Mouse (Mus musculus): ENCODE data around the gene Nrxn3.

Nrxn3 gene

DNA sequence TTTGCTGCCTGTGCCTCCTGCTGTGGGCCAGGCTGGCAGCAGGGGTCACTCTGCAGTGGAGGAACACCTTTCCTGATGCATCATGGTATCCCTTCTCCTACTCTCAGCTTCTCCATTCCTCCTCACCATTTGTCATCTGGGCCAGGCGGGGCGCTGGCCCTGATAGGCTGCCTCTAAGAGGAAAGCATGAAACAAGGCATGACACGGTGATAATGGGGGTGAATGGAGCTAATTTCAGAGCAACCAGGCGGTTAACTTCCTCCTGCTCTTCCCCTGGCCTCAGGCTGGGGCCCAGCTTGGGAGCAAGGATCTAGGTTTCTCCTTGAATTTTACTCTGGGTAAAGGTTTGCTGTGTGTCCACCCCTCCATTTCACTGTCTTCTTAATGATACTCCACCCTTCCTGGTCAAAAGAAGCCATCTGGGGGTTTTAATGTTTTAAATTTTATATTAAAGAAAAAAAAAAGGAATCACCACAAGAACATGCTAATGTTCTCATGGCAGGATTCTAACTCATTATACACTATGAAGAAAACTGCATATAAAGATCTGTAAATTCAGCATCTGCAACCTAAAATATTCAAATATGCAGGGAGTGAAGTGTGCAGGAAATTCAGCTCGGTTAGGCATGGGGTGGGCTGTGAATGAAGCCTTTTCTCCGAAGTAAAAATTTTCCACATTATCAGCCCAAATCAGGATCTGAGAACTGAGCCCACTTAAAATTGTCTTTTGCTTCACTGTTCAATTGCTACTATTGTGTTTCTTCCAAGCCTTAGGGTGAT is 127.9 kb downstream of the Nrxn3 start:
- DNase-seq (ENCODE audit: low read depth, low spot score) = no peak
- no peaks in the 10 kb centered on the region for H3K36me3 ChIP-seq (ENCODE audit: control insufficient read depth, insufficient read depth, low read length, poor library complexity, severe bottlenecking)

DNA sequence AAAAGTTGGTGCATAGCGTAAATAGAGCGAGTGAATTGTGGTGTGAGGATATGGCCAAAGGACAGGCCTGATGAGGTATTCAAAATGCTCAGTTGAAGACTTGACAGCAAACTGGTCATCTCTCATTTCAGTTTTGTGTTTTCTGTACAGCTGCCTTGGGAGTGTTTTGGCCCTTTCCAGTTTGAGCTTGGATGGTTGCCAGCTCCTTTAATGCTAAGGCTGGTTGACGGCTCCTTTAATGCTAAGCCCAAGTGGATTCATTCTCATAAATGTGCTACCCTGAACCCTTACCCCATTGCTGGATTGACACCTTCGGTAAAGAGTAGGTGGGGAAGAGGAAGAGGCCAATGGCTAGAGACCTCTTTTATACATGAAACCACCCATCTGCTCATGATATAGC is 131.4 kb downstream of the Nrxn3 start:
- no peak for DNase-seq (ENCODE audit: low read depth, low spot score)
- Histone ChIP-seq H3K36me3 (ENCODE audit: control insufficient read depth, insufficient read depth, low read length, poor library complexity, severe bottlenecking) (no peaks in the 10 kb centered on the region), H3K27me3 (ENCODE audit: control insufficient read depth, insufficient read depth, low read length, poor library complexity, severe bottlenecking) (no peaks in the 10 kb centered on the region)

More for the DNA sequence above, 127.9 kb downstream of the Nrxn3 start:
- H3K27me3 ChIP-seq (ENCODE audit: control insufficient read depth, insufficient read depth, low read length, poor library complexity, severe bottlenecking) = no peaks in the 10 kb centered on the region

GRCm38 (mm10) chr12:88857701-88858100 is 135.0 kb downstream of the Nrxn3 start:
- no peak for DNase-seq (ENCODE audit: low read depth, low spot score)
- no peaks in the 10 kb centered on the region for H3K27me3 ChIP-seq (ENCODE audit: control insufficient read depth, insufficient read depth, low read length, poor library complexity, severe bottlenecking)
- H3K36me3 ChIP-seq (ENCODE audit: control insufficient read depth, insufficient read depth, low read length, poor library complexity, severe bottlenecking) = no peaks in the 10 kb centered on the region

DNA sequence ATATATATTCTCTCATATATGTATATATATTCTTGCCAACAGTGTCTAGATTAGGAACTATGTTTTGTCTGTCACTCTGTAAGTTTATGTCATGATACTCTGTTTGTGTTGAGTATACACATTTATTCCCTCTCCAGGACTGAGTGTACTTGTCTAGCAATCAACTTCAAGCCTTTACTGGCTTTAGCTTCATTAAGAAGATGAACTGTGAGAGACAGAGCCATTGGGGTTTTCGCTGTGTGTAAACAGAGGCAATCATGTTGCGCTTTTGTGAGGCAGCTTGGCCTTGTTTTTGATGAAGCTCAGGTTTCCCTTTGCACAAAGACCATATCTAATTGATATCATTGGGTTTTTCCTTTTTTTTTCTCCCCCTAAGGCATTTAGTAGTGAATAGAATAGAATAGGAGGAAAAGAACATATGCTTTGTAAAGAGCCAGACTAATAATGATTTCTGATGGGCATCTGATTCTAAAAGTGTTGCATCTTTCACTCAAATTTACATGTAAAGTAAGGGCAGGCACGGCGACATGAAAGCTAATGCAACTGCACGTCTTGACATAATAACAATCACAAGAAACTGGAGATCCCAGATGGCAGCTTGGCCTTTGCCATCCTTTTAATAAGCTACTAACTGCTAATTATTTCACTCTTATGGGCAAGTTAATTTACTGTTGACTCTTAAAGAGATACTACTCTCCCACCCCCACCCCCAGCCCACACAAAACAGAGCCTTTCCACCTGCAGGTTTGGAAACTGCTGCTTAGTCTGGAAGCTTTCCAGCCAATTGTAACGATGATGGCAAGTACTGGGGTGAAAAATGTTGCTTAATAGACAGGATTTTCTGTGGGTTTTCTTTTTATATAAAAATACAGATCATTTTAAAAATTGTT is 137.0 kb downstream of the Nrxn3 start:
- no peaks in the 10 kb centered on the region for H3K36me3 ChIP-seq (ENCODE audit: control insufficient read depth, insufficient read depth, low read length, poor library complexity, severe bottlenecking)
- DNase-seq (ENCODE audit: low read depth, low spot score) = no peak
- H3K27me3 ChIP-seq (ENCODE audit: control insufficient read depth, insufficient read depth, low read length, poor library complexity, severe bottlenecking) = no peaks in the 10 kb centered on the region

- Histone ChIP-seq H3K27me3 (ENCODE audit: control insufficient read depth, insufficient read depth, low read length, poor library complexity, severe bottlenecking) (no peaks in the 10 kb centered on the region), H3K36me3 (ENCODE audit: control insufficient read depth, insufficient read depth, low read length, poor library complexity, severe bottlenecking) (no peaks in the 10 kb centered on the region)
- DNase-seq (ENCODE audit: low read depth, low spot score) = no peak
Observed at GRCm38 (mm10) chr12:88860397-88860796, 137.7 kb downstream of the Nrxn3 start.

- no peak for DNase-seq (ENCODE audit: low read depth, low spot score)
- no peaks in the 10 kb centered on the region for H3K27me3 ChIP-seq (ENCODE audit: control insufficient read depth, insufficient read depth, low read length, poor library complexity, severe bottlenecking)
- no peaks in the 10 kb centered on the region for H3K36me3 ChIP-seq (ENCODE audit: control insufficient read depth, insufficient read depth, low read length, poor library complexity, severe bottlenecking)
Observed at GRCm38 (mm10) chr12:88863069-88863468, 140.4 kb downstream of the Nrxn3 start.

DNA sequence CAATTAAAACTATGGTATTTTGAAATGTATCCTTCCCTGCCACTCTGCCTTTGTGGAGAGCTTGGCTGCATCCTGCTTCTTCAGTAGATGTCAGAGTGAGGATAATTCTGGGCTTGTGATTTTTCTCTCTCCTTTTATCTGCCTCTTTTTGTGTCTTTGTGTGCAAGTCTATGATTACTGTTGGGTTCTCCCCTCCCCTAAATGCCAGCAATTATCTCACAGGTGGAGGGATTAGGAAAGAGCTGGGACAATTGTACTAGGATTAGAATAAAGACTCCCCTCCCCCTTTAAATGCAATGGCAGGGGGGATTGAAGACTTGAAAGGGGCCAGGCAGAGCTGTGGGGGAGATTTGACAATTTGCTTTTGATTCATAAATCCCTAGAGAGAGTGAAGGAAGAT is 145.6 kb downstream of the Nrxn3 start:
- DNase-seq (ENCODE audit: low read depth, low spot score) = no peak
- H3K36me3 ChIP-seq (ENCODE audit: control insufficient read depth, insufficient read depth, low read length, poor library complexity, severe bottlenecking) = no peaks in the 10 kb centered on the region
- H3K27me3 ChIP-seq (ENCODE audit: control insufficient read depth, insufficient read depth, low read length, poor library complexity, severe bottlenecking) = no peaks in the 10 kb centered on the region

GRCm38 (mm10) chr12:88897331-88897730 is 174.7 kb downstream of the Nrxn3 start:
- H3K36me3 ChIP-seq (ENCODE audit: control insufficient read depth, insufficient read depth, low read length, poor library complexity, severe bottlenecking) = no peaks in the 10 kb centered on the region
- DNase-seq (ENCODE audit: low read depth, low spot score) = no peak
- no peaks in the 10 kb centered on the region for H3K27me3 ChIP-seq (ENCODE audit: control insufficient read depth, insufficient read depth, low read length, poor library complexity, severe bottlenecking)

DNA sequence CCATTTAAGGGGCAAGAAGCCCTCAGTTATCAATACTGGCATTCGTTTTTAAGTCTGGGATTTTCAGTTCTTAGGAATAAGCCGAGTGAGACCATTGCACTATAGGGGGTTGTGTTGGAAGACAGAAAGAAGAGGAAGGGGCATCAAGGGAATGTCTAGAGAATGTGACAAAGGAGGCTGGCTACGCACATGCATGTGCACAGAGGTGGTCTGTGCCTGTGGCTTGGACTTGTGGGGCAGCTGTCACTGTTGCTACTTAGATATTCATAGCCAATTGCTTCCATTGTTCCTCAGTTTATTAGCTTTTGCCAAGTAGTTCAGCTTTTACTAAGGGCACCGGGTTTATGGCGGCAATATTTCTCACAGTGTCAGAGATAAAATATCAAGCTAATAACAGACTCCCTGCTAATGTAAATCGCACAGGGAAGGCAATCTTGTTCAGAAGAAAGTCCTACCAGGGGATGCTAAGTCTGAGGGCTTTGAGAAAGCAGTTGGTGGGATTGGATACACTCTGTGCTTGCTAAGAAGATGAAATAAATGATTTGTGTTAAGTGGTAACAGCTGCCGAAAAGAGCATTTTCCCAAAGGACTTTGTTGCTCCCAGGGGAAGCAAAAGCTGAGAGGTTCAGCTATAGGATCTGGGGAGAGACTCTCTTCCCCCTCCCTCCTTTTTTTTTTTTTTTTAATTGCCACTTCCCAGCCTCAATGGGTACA is 177.5 kb downstream of the Nrxn3 start:
- DNase-seq (ENCODE audit: low read depth, low spot score) = no peak
- Histone ChIP-seq H3K36me3 (ENCODE audit: control insufficient read depth, insufficient read depth, low read length, poor library complexity, severe bottlenecking) (no peaks in the 10 kb centered on the region), H3K27me3 (ENCODE audit: control insufficient read depth, insufficient read depth, low read length, poor library complexity, severe bottlenecking) (no peaks in the 10 kb centered on the region)

GRCm38 (mm10) chr12:88900728-88901080 is 178.0 kb downstream of the Nrxn3 start:
- no peak for DNase-seq (ENCODE audit: low read depth, low spot score)
- H3K27me3 ChIP-seq (ENCODE audit: control insufficient read depth, insufficient read depth, low read length, poor library complexity, severe bottlenecking) = no peaks in the 10 kb centered on the region
- H3K36me3 ChIP-seq (ENCODE audit: control insufficient read depth, insufficient read depth, low read length, poor library complexity, severe bottlenecking) = no peaks in the 10 kb centered on the region

GRCm38 (mm10) chr12:88910761-88911160 is 188.1 kb downstream of the Nrxn3 start:
- Histone ChIP-seq H3K27me3 (ENCODE audit: control insufficient read depth, insufficient read depth, low read length, poor library complexity, severe bottlenecking) (no peaks in the 10 kb centered on the region), H3K36me3 (ENCODE audit: control insufficient read depth, insufficient read depth, low read length, poor library complexity, severe bottlenecking) (no peaks in the 10 kb centered on the region)
- no peak for DNase-seq (ENCODE audit: low read depth, low spot score)

DNA sequence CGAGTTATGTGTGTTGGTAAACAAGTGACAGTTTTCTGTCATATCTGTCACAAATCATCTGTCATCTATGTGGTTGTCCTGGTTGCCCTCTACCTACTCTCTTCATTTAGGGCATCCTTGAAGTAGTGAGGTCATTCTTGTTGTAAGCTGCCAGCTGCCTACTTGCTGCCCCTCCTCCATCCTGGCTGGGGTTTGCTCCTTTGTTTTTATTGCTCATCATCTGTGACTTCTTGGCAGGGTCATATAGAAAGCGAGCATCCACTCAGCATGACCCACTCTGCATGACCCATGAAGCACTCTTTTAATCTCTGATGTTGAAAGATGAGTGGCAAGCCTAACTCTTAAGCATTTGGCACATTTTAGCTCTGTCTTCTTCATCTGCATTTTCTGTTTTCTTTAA is 194.1 kb downstream of the Nrxn3 start:
- Histone ChIP-seq H3K27me3 (ENCODE audit: control insufficient read depth, insufficient read depth, low read length, poor library complexity, severe bottlenecking) (no peaks in the 10 kb centered on the region), H3K36me3 (ENCODE audit: control insufficient read depth, insufficient read depth, low read length, poor library complexity, severe bottlenecking) (no peaks in the 10 kb centered on the region)
- DNase-seq (ENCODE audit: low read depth, low spot score) = no peak

- DNase-seq (ENCODE audit: low read depth, low spot score) = no peak
- H3K27me3 ChIP-seq (ENCODE audit: control insufficient read depth, insufficient read depth, low read length, poor library complexity, severe bottlenecking) = no peaks in the 10 kb centered on the region
Observed at GRCm38 (mm10) chr12:88924896-88925295, 202.2 kb downstream of the Nrxn3 start.

DNA sequence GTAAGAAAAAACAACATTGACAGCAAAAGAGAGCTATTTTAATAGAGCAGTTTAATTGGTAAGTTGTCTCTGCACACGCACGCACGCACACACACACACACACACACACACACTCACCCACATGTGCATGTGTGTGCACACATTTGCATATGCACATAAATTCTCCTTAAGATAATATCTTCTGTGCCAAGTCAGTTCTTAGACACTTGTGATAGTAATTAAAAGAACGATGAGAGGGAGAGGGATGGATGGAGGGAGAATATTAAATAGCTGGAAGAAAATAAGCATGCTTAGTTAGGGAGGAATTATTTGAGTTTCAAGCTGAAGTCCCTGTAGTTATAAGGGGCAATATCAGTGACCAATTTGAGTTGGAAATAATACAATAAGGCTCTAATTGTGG is 203.6 kb downstream of the Nrxn3 start:
- H3K36me3 ChIP-seq (ENCODE audit: control insufficient read depth, insufficient read depth, low read length, poor library complexity, severe bottlenecking) = no peaks in the 10 kb centered on the region

More at GRCm38 (mm10) chr12:88924896-88925295, 202.2 kb downstream of the Nrxn3 start:
- H3K36me3 ChIP-seq (ENCODE audit: control insufficient read depth, insufficient read depth, low read length, poor library complexity, severe bottlenecking) = no peaks in the 10 kb centered on the region

GRCm38 (mm10) chr12:88931713-88932112 is 209.0 kb downstream of the Nrxn3 start:
- no peaks in the 10 kb centered on the region for H3K36me3 ChIP-seq (ENCODE audit: control insufficient read depth, insufficient read depth, low read length, poor library complexity, severe bottlenecking)
- no peak for DNase-seq (ENCODE audit: low read depth, low spot score)
- H3K27me3 ChIP-seq (ENCODE audit: control insufficient read depth, insufficient read depth, low read length, poor library complexity, severe bottlenecking) = no peaks in the 10 kb centered on the region

More for the DNA sequence above, 203.6 kb downstream of the Nrxn3 start:
- DNase-seq (ENCODE audit: low read depth, low spot score) = no peak
- H3K27me3 ChIP-seq (ENCODE audit: control insufficient read depth, insufficient read depth, low read length, poor library complexity, severe bottlenecking) = no peaks in the 10 kb centered on the region
